ENCODE assay signal across 10 mouse cellular contexts in genomic region chr7:79968326-79968725, GRCm38 (mm10).
"Had no signal": no experiment of that assay in that cellular context is flagged by ENCODE, and none has a peak within 500 bp of the region (broad histone marks: within the 10 kb centered on the region; RNA-seq: fewer than 3 reads in every experiment).

No protein-coding gene starts in this region.

- DNase-seq: liver, postnatal 0 days; lung, adult 2 months; lung, postnatal 14 days; lung, postnatal 36 days; right cerebral cortex, postnatal 14 days; right cerebral cortex, postnatal 4 days; spleen, adult 18-20 months; thymus, adult 18-20 months; thymus, postnatal 14 days; thymus, postnatal 36 days had no signal
